Mouse (Mus musculus) neutrophil, adult 83 days (primary cell): ENCODE measurements around the gene Vsig10. TPM values are rescaled to one million over a fixed set of nuclear protein-coding genes. Genes with fewer than 3 reads are reported as not detected.

ENCODE experiments used
- total RNA-seq, 2 experiments: library from RNA; stranded (reverse); gene quantifications; one replicate each; pipeline ENCODE4 v1.2.4; 2023

The Vsig10 gene
- 1 to 10 TPM; 5.0 to 7.9 TPM for total RNA-seq

DNA sequence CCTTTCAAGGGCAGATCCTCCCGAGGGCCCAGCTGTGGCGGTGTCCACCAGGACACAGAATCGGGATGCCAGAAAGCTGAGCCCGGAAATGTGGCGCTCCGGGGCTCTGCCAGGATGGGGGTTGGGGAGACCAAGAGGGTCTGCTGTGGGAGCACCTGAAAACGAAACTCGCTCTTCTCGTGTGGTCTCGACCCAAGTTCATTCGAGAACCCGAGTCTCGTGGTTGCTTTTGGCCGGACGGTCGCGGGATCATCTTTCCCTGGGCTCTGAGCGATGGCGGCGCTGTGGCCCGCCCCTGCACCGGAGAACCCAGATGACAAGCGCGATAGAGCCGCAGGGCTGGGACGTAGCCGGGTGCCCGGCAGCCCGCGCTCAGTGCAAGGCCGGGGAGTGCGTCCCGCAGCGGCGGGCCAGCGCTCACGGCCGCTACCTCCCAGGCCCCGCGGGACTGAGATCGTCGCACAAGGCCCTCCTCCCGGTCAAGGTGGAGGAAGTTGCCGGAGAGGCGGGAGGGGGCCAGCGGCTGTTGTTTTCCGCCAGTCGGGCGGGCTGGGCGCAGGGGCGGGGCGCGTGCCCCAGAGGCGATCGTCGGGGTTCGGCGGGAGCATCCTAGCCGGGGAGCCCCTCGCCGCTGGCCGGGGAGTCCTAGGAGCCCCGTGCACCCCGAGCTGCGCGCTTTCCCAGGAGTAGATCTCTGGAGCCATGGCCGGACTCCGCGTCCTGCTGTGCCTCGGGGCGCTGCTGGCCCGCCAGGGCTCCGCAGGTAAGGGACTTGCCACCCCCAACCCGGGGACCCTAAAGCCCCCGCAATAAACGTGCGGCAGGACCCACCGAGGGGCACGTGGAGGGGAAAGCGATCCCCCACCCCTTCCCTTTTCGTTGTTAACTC lies at the start of gene Vsig10:
Vsig10 (plus strand) TSS at position 343 of the 889 bp plus-strand sequence.

DNA sequence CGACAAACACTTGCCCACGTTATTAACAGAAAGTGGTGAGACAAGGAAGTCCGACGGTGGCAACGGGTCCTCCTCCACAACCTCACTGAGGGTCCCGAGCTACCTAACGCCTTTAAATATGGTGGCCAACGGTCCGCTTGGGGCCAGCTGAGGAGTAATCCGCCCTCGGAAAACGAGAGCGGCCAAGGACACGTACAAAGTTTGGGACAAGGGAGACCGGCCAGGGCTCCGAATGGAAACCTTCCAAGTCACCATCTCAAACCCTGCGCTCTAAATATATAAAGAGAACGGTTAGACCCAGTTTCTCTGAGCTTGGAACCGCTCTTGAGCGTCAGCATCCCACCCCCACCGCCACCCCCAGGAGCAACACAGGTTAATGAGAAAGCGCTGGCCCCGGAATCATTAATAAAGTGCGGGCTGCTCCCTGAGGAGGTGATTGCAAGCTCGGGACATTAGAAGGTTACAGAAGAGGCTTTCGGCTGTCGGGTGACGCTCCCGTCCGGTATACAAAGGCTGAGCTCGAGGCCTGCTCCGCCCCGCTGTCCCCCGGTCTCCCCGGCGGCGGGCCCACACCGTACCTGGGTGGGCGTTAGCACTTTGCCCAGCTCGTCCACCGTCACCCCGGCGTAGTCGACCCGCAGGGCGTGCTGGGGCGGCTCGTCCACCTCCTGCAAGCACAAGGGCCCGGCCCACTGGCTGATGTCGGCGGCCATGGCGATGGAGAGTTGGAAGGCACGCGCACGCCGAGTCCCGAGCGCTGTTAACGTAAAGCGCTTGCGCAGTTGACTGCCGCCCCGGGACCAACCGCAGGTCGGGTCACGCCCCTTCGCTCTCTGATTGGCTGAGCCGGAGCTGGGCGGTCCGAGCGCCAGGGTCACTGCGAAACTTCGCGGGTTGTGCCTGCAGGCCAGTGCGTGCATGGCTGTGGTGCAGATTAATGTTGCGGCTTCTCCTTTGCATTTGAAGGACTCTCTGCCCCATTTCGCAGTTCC lies 31.8 kb upstream of the Vsig10 start, which contains the start of gene Pebp1:
Pebp1 (minus strand) TSS at position 795 of the 992 bp plus-strand sequence.

DNA sequence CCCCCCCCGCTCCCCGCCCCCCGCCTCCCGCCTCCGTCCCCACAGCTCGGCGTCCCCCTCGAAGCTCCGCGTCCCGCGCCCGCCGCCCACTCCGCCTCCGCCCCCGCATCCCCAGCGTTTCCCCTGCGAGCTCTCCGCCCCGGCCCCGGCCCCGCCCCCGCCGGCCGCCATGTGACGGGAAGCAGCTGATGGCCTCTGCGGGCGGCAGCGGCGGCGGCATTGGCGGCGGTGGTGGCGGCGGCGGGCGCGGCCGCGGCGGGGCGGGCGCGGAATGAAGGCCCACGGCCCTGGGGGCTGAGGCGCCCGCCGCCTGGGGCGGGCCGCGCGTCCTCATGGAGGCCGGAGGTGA lies 38.2 kb downstream of the Vsig10 start, which contains the start of gene Wsb2:
Wsb2 (plus strand) TSS at position 176 of the 349 bp plus-strand sequence.

DNA sequence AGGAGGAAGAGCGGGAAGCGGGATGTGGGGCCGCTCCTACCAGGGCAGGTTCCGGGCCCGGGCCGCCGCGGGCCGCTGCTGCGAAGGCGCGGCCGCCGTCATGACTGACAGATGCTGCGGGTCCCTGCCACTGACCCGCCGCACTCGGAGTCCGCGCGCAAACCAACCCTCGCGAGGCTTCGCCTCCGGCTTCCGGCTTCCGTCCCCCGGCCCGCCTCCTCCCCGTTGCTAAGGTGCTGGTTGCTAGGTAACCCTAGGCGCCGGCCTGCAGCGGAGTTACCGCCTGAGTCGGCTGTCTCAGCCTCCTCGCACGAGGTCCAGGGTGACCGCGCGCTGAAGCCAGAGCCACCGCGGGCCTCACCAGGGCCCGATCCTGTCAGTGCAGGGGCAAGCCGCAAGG lies 70.0 kb downstream of the Vsig10 start, which contains the start of gene Rfc5:
Rfc5 (minus strand) TSS at position 171 of the 400 bp plus-strand sequence.

Other genes with a start within 250 kb of the Vsig10 start
- 10 to 100 TPM; 64.0 to 75.9 TPM for gene Suds3, start 203.0 kb upstream of the Vsig10 start, total RNA-seq
- 10 to 100 TPM; 79.5 to 90.6 TPM for gene Taok3, start 199.0 kb upstream of the Vsig10 start, total RNA-seq
- 10 to 100 TPM; 46.7 to 54.5 TPM for gene Pebp1, start 31.5 kb upstream of the Vsig10 start, total RNA-seq
- gene Wsb2, start 38.2 kb downstream of the Vsig10 start, total RNA-seq: 10 to 100 TPM; 25.5 to 30.3 TPM
- 10 to 100 TPM; 25.6 to 42.5 TPM for gene Rfc5, start 70.0 kb downstream of the Vsig10 start, total RNA-seq
- gene Ksr2, start 94.9 kb downstream of the Vsig10 start, total RNA-seq: not detected